Mouse (Mus musculus): ENCODE measurements around the gene Fcgrt.

- peak; percentile 54 for TF ChIP-seq E2F4 (IDR thresholded peaks at IDR 0.05; ENCODE audit: insufficient read depth)
- no peak for TF ChIP-seq MYOD1 (IDR thresholded peaks at IDR 0.05; ENCODE audit: control insufficient read depth in 1 of 3, insufficient read length in 2 of 3, low read depth in 2 of 3)
- TF ChIP-seq POLR2A (IDR thresholded peaks at IDR 0.05; ENCODE audit: insufficient read length, low read depth), result peak; percentile 82
- no peak for TF ChIP-seq MAX (IDR thresholded peaks at IDR 0.05; ENCODE audit: low read depth)
- no peak for TF ChIP-seq MYOG (IDR thresholded peaks at IDR 0.05; ENCODE audit: control insufficient read depth in 1 of 3, insufficient read depth in 1 of 3, insufficient read length in 2 of 3, low read depth in 2 of 3)
- TF ChIP-seq TCF3 (IDR thresholded peaks at IDR 0.05; ENCODE audit: insufficient read length, low read depth), result no peak
- no peak for TF ChIP-seq USF1 (IDR thresholded peaks at IDR 0.05; ENCODE audit: low read depth)
- TF ChIP-seq TCF12 (IDR thresholded peaks at IDR 0.05; ENCODE audit: insufficient read depth, poor library complexity, severe bottlenecking), result no peak
- peak; percentile 1 for TF ChIP-seq REST (IDR thresholded peaks at IDR 0.05; ENCODE audit: insufficient read depth, insufficient read length)
- TF ChIP-seq SRF (IDR thresholded peaks at IDR 0.05; ENCODE audit: control insufficient read depth, insufficient read length, low read depth), result peak; percentile 46
- TF ChIP-seq POLR2AphosphoS2 (IDR thresholded peaks at IDR 0.05; ENCODE audit: insufficient read length, low read depth), result peak; percentile 89
Measured at GRCm38 (mm10) chr7:45053931-45054510, 49.6 kb downstream of the Fcgrt start.
